Mouse (Mus musculus) lung, postnatal 0 days (tissue): ENCODE results near the gene Phgdh. TPM values are rescaled to one million over a fixed set of nuclear protein-coding genes. Genes with fewer than 3 reads are reported as not detected.
A peak's percentile ranks its signal among the peaks of the same experiment; 100 is the strongest.
"Not testable (repeated sequence)": the region's sequence is repeated elsewhere in the genome, so short reads cannot be mapped to it uniquely, and the experiment has no call there.

ENCODE experiments used
- ATAC-seq: fragments of 200-750 bp; cut with Nextera tagmentation; 2 replicates; pipeline ENCODE4 v1.8.0; 2017; ENCODE audit warnings: moderate library complexity
- DNase-seq: peaks from one replicate; pipeline ENCODE4 v3.0.0-alpha.2; 2016; ENCODE audit warnings: low spot score
- H3K27ac ChIP-seq: fragments of 300-500 bp; sonication (generic); 2 replicates; pipeline ENCODE4 v1.5.1; 2014; ENCODE audit warnings: antibody characterized with exemption, mild to moderate bottlenecking, low read length, mixed read lengths
- H3K27me3 ChIP-seq: fragments of 300-500 bp; sonication (generic); replicated peaks from 2 replicates; pipeline ENCODE4 v1.6.1; 2014; ENCODE audit warnings: low read length, mixed read lengths; ENCODE audit not compliant: insufficient read depth
- H3K36me3 ChIP-seq: fragments of 300-500 bp; sonication (generic); 2 replicates; pipeline ENCODE4 v1.6.1; 2014; ENCODE audit warnings: low read length, mixed read lengths; ENCODE audit not compliant: insufficient read depth
- H3K4me1 ChIP-seq: fragments of 300-500 bp; sonication (generic); 2 replicates; pipeline ENCODE4 v1.6.1; 2014; ENCODE audit warnings: antibody characterized with exemption, low read depth, low read length, mixed read lengths; ENCODE audit not compliant: insufficient read depth
- H3K4me2 ChIP-seq: fragments of 300-500 bp; sonication (generic); replicated peaks from 2 replicates; pipeline ENCODE4 v1.6.1; 2014; ENCODE audit warnings: low read depth, mild to moderate bottlenecking, low read length, moderate library complexity, mixed read lengths
- H3K4me3 ChIP-seq: fragments of 300-500 bp; sonication (generic); 2 replicates; pipeline ENCODE4 v1.5.1; 2014; ENCODE audit warnings: low read depth, low read length
- H3K9ac ChIP-seq: fragments of 300-500 bp; sonication (generic); replicated peaks from 2 replicates; pipeline ENCODE4 v1.6.1; 2014; ENCODE audit warnings: low read depth, mild to moderate bottlenecking
- H3K9me3 ChIP-seq: fragments of 300-500 bp; sonication (generic); 2 replicates; pipeline ENCODE4 v1.6.1; 2016; ENCODE audit warnings: low read length, mixed read lengths
- CTCF ChIP-seq: IDR thresholded peaks from 2 replicates; pipeline ENCODE4 v1.5.1; 2016; ENCODE audit warnings: antibody characterized with exemption, mild to moderate bottlenecking
- EP300 ChIP-seq: IDR thresholded peaks from 2 replicates; pipeline ENCODE4 v1.6.1; 2016; ENCODE audit warnings: antibody characterized with exemption, mild to moderate bottlenecking, control low read depth
- WGBS: fragments of 180-500 bp; shearing (Covaris S2); extraction: QIAGEN DNeasy Blood & Tissue Kit; methylation state at CpG from one replicate; pipeline ENCODE4 v1.1.7; 2014; 5-methylcytosine and 5-hydroxymethylcytosine counted together
- polyA plus RNA-seq: library from polyadenylated mRNA; unstranded; fragments of >200 nt; fragmentation: Nextera tagmentation; extraction: Ambion mirVana; gene quantifications from 2 replicates; pipeline ENCODE4 v1.2.1, GENCODE M21; 2015

The Phgdh gene
- 12.1 and 15.1 TPM in 2 replicates for polyA plus RNA-seq

DNA sequence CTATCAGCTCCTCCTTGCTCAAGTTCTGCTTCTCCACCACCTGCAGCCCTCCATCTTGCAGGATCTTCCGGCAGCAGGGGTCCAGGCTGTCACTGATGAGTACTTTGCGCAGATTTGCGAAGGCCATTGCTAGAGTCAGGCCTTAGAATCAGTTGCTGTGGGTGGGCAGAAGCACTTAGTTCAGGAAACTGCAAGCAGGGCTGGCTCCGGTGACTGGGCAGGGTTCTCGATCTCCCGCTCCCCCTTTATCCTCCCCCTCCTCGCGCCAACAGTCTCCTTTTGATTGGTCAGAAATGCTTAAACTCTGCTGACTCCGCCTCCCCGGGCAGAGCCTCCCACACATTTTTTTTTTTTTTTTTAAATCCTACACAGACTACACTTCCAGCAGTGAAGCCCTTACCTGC is at the start of gene Phgdh:
TSS of gene Phgdh (minus strand) at position 285 of the 404 bp plus-strand sequence.
- H3K4me2 ChIP-seq = peak within 1 kb of the TSS; percentile 96
- H3K9ac ChIP-seq, H3K36me3 ChIP-seq, H3K4me1 ChIP-seq, H3K27me3 ChIP-seq, H3K27ac ChIP-seq, H3K9me3 ChIP-seq: not testable (repeated sequence)
- ATAC-seq (peak; percentile 74), DNase-seq (peak; percentile 77)
- H3K4me3 ChIP-seq = peak within 1 kb of the TSS; percentile 44
- WGBS = 0% methylated on average over 8 of the region's 10 CpGs

DNA sequence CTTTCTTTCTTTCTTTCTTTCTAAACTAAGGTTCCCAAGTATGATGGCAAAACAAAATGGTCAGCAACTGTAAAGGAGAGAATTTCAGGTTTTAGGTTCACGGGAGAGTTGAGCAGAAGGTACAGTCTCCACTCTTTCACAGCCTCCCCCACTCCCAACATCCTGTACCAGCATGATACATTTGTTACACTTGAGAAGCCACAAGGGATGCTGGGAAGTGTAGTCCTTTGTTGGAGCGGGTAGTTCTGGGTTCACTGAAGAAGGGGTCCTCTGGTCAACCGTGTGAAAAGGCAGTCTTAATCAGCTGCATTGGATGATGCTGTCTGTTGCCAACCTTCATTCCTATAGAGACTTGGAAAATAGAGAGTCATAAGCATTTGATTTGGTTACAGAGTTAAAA is 49.5 kb upstream of the Phgdh start:
- Histone ChIP-seq H3K9ac (no peak overlapping the region), H3K36me3 (no peaks in the 10 kb centered on the region), H3K4me3 (no peak overlapping the region), H3K4me1 (peaks cover 5% of the 10 kb centered on the region; the same call in 1 of the 2 replicates), H3K4me2 (no peak overlapping the region), H3K9me3 (no peaks in the 10 kb centered on the region), H3K27ac (no peak overlapping the region), H3K27me3 (no peaks in the 10 kb centered on the region)
- no peak for TF ChIP-seq EP300
- no peak for TF ChIP-seq CTCF
- no peak for DNase-seq
- 59% methylated on average over 3 of the region's 3 CpGs for WGBS
- no peak for ATAC-seq

DNA sequence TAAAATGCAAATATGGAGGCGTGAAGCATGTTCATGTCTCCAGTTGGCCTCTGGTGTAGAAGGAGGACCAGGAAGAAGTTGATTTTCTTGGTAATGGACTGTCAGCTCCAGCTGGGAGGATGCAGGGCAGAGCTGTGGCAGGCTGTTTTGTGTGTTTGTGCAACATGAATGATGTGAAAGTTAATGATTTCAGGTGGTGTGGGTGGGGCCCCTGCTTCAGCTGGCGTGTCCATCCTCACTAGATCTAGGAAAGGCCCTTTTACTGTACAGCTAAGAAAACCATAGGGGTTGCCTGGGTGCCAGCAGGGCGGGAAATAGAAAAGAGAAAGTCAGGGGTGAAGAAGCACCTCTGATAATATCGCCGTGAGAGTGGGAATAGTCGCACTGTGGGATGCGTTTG is 48.0 kb upstream of the Phgdh start:
- ATAC-seq = no peak
- H3K27me3 ChIP-seq = no peaks in the 10 kb centered on the region
- WGBS = 83% methylated on average over 7 of the region's 7 CpGs
- no peak overlapping the region for H3K4me2 ChIP-seq
- TF ChIP-seq CTCF (no peak), EP300 (no peak)
- no peak for DNase-seq
- no peak overlapping the region for H3K4me3 ChIP-seq
- peaks cover 10% of the 10 kb centered on the region; the same call in 1 of the 2 replicates for H3K4me1 ChIP-seq
- H3K27ac ChIP-seq = no peak overlapping the region
- no peaks in the 10 kb centered on the region for H3K9me3 ChIP-seq
- H3K9ac ChIP-seq = no peak overlapping the region
- no peaks in the 10 kb centered on the region for H3K36me3 ChIP-seq

DNA sequence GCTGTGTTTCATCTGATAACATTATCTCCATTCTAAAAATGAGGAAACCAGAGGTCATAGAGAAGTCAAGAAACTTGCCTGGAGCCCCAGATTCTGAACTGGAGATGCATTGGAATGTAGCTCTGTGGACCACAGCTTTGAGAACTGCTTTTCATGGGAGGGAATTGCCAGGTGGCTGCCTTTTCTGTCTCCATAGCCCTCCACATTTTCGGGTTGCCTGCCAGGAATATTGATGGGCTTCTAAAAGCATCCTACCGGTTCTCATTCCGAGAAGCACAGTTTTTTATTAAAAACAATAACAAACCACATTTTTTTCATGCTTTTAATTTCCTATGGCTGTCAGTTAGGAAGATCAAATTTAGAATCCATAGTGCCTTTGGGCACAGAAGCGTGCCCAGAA is 47.3 kb upstream of the Phgdh start:
- ATAC-seq = no peak
- no peaks in the 10 kb centered on the region for H3K9me3 ChIP-seq
- no peak overlapping the region for H3K9ac ChIP-seq
- H3K27me3 ChIP-seq = no peaks in the 10 kb centered on the region
- H3K4me3 ChIP-seq = no peak overlapping the region
- peaks cover 10% of the 10 kb centered on the region; the same call in 1 of the 2 replicates for H3K4me1 ChIP-seq
- no peak for DNase-seq
- no peak overlapping the region for H3K27ac ChIP-seq
- H3K36me3 ChIP-seq = no peaks in the 10 kb centered on the region
- no peak overlapping the region for H3K4me2 ChIP-seq
- TF ChIP-seq EP300 (no peak), CTCF (no peak)
- 48% methylated on average over 4 of the region's 4 CpGs for WGBS

DNA sequence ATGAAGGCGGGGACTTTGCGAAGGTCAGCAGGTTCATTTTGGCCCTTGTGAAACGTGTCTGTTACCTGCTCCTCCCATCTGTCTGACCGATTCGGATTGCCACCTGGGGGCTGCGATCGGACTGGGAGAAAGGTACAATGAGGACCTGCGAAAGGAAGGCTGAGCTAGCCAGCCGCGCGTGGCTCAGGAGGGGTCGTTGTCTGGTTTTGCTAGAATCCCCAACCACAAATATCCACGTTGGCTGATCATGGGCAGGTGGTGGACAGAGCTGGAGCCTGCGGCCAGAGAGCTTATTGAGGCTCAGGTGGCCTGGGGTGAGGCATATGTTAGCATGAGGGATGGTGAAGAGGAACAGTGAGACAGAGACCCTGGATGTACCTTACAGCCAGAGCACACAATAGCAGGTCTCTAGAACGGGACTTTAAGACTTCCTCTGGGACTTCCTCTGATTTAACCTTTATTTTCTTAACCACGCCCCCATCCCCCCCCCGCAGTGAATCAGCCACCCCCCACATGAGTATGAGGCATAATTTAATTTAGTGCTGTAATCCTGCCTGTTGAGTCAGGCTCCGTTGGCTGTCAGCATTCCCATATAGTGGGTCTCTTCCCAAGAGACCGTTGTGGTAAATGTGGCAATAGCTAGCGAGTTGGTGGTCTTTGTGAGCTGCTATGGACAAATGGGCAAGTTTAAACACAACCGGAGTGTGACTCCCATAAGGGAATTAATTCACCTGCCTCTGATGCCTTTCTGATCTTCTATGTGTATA is 43.4 kb upstream of the Phgdh start:
- peak overlapping the region; percentile 68; the same call in 1 of the 2 replicates for H3K9ac ChIP-seq
- 11% methylated on average over 19 of the region's 21 CpGs for WGBS
- DNase-seq = peak; percentile 17
- peaks cover 10% of the 10 kb centered on the region; the same call in 1 of the 2 replicates for H3K4me1 ChIP-seq
- peak overlapping the region; percentile 83 for H3K4me2 ChIP-seq
- no peak for TF ChIP-seq CTCF
- no peak for TF ChIP-seq EP300
- H3K27ac ChIP-seq = no peak overlapping the region
- H3K27me3 ChIP-seq = no peaks in the 10 kb centered on the region
- H3K4me3 ChIP-seq = peak overlapping the region; percentile 50
- H3K36me3 ChIP-seq = no peaks in the 10 kb centered on the region
- ATAC-seq = no peak
- no peaks in the 10 kb centered on the region for H3K9me3 ChIP-seq

DNA sequence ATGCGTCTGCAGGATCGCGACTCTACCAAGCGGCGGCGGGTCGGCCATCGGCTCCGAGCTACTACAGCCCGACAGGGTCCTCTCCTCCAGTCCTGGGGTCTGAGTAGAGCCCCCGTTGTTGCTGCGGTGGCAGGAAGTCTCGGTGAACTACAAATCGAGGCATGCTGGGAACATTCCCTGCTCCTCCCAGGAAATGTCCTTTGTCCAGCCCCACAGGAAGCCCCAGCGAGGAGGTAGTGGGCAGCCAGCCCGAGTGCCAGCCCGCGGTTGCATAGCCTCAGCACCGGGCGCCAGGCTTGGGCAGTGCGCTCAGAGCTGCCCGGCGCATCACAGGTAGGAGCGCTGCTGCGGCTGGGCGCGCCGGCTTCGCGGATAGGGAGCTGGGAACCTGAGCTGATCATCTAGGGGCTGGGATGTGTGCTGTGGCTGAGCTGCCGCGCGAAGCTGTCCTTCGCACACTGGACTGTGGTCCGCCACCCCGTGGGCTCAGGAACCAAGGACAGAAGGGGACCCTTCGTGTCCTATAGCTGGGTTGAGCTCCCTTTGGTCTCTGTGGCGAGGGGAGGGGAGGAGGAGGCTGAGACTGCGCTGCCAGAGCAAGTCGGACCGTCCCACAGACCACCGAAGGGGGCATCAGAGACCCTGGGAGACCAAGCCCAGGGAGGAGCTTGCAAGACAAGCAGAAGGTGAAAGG is 42.6 kb upstream of the Phgdh start, which contains the start of gene Zfp697:
TSS of gene Zfp697 (plus strand) at position 216 of the 694 bp plus-strand sequence.
- TF ChIP-seq CTCF (peak; percentile 35), EP300 (no peak)
- H3K36me3 ChIP-seq = no peaks in the 10 kb centered on the region
- H3K9me3 ChIP-seq = no peaks in the 10 kb centered on the region
- DNase-seq (peak; percentile 81), ATAC-seq (peak; percentile 93)
- peak within 1 kb of the TSS; percentile 50 for H3K4me3 ChIP-seq
- no peaks in the 10 kb centered on the region for H3K27me3 ChIP-seq
- H3K27ac ChIP-seq = no peak within 1 kb of the TSS
- WGBS = under 1% methylated on average over 42 of the region's 42 CpGs
- peaks cover 10% of the 10 kb centered on the region; the same call in 1 of the 2 replicates for H3K4me1 ChIP-seq
- peak within 1 kb of the TSS; percentile 68 for H3K9ac ChIP-seq
- peak within 1 kb of the TSS; percentile 83 for H3K4me2 ChIP-seq
